Mouse (Mus musculus): ENCODE data around the gene Cbfa2t2.

The Cbfa2t2 gene

GRCm38 (mm10) chr2:154538310-154538709, 102.0 kb downstream of the Cbfa2t2 start:
- DNase-seq (ENCODE audit: low spot score in 2 of 2), result peak in 1 of 2 experiments; percentile 23

DNA sequence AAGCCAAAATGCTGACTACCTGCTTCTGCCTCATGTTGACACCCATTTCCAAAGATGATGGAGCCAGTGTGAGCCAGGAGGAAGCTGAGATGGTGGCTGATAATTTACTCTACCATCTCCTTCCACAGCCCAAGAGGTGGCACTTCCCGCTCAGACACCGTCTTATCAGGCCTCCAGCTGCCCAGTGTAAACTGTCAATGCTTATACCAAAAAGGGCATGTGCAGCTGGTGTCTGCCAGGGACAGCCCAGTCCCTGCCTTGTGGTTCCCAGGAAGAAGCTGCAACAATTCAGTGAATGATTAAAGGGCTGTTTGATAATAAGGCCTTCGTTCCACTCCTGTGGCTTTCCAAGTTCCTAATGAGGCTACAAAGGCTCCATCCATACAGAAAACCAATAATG, 102.4 kb downstream of the Cbfa2t2 start:
- no peak for DNase-seq (ENCODE audit: low spot score in 2 of 2)

- peak in 1 of 2 experiments; percentile 43 for DNase-seq (ENCODE audit: low spot score in 2 of 2)
Observed at GRCm38 (mm10) chr2:154539720-154540119, 103.4 kb downstream of the Cbfa2t2 start.

DNA sequence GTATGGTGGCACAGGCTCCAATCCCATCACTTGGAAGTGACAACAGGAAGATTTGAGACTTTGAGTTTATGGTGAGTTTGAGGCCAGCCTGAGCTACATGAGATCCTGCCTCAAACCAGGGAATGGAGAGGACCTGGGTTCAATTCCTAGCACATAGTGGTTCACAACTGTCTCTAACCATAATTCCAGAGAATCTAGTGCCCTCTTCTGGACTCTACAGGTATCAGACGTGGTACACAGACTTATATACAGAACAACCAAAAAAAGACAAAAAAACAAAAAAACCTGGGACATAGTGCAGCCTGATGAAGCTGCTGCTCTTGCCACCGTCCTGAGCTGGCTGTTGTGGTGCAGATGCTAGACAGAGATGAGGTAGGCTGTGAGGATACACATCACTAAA, 105.3 kb downstream of the Cbfa2t2 start:
- no peak for DNase-seq (ENCODE audit: low spot score in 2 of 2)

DNA sequence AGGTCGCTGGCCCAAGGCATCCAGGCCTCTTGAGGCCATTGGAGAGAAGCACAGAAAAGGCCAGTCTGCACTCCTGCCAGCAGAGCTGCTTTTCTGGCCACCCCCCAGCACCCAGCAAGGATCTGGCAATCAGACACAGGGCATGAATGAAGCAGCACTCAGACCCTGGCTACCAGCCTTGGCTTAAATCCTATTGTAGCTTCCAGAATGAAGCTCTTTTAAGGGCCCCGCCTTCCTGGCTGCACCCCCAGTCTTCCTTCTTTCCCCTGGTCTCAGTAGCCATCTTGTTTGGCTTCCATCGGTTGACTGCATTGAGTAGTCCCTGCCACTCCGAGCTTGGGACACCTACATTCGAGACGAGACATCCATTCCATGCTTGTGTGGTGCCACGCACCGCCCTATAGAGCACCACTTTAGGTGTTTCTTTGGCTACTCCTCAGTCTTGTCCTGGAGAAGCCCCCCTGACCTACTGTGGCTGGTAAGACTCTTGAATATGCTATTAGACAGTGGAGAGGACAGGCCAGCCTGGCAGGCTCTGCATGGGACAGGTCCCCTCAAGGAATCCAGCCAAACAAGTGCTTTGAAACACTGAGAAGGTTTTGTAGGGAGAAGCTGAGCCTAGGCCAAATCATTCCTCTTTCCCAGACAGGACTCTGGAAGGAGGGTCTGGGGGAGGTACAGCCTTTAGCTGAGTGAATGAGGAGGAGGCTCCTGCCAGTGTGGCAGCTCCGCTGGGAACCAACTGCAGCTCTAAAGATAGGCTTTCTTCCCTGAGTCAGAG, 107.5 kb downstream of the Cbfa2t2 start:
- peak in 1 of 2 experiments; percentile 68 for DNase-seq (ENCODE audit: low spot score in 2 of 2)

DNA sequence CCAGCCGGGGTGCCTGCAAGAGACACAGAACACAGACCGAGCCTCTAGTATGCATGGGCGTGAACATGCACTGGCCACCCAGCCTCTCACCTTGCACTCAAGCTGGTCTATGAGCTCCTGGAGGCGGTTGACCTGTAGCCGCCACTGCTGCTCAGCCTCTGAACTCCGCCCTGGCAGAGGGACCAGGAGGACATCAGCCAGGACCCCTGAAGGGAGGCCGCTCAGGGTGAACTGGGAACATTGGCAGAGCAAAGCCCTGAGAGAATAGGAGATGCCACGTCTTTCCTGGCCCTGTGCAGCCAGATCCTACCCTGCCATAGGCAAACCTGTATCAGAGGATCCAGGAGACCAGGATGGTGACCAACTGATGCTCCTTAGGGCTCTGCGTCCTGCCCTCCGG, 110.4 kb downstream of the Cbfa2t2 start, which contains the start of gene 1700003F12Rik:
Gene 1700003F12Rik (plus strand): TSS at position 375 of the 400 bp plus-strand sequence.
- DNase-seq (ENCODE audit: low spot score in 2 of 2), result no peak

- DNase-seq (ENCODE audit: low spot score in 2 of 2), result no peak
Observed at GRCm38 (mm10) chr2:154548688-154549087, 112.4 kb downstream of the Cbfa2t2 start.

- peak; percentile 32 to 44 for DNase-seq (ENCODE audit: low spot score in 2 of 2)
Observed at GRCm38 (mm10) chr2:154549127-154549885, 113.0 kb downstream of the Cbfa2t2 start.

DNA sequence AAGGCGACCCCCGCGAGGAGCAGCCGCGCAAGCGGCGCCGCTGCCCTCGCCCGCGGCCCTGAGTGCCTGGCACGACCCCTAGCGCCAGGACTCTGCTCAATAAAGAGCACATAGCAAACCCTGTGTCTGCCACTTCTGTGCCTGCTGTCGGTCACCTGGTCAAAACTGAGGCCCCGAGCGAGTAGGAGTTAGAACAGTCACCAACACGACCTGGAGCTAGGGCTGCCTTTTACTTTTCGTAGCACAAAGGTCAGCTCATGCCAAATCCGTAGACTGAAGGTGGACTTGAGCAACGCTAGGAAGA, 113.6 kb downstream of the Cbfa2t2 start:
- DNase-seq (ENCODE audit: low spot score in 2 of 2), result no peak

GRCm38 (mm10) chr2:154550937-154551336, 114.7 kb downstream of the Cbfa2t2 start:
- no peak for DNase-seq (ENCODE audit: low spot score in 2 of 2)

DNA sequence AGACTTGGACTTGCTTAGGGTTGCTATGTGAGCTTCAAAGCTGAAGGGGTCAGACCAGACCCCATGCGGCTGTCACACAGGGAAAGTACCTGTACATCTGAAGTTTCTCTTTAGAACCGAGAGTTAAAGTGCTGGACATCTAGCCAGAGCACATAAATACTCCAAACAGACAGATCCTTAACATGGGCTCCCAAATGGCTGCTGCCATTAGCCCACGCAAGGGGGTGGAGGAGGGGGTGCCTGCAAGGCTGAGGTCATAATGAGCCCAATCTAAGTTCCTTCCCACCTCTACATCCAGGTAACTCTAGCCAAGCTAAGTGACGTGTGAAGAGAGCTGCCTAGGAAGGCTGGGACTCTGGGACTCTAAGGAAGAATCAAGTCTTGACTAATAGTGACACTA, 115.2 kb downstream of the Cbfa2t2 start, which contains the start of gene Actl10:
Gene Actl10 (plus strand): TSS at position 301 of the 400 bp plus-strand sequence.
- DNase-seq (ENCODE audit: low spot score in 2 of 2), result no peak

DNA sequence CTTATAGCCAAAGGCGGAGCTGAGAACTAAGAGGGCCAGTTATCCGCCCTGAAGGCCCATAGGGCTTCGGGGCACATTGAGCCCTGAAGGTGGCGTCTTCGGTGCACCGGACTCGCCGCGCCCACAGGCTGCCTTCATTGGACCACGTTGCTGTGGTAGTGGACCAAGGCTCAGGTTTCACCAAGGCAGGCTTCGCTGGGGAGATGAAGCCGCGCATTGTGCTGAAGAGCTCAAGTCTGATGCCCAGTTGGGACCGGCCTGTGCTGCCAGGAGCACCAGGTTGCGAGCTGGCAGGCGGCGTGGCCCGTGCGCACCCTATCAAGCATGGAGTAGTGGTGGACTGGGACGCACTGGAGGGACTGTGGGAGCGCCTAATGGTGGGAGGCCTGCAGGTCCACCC, 115.6 kb downstream of the Cbfa2t2 start:
- DNase-seq (ENCODE audit: low spot score in 2 of 2), result no peak

GRCm38 (mm10) chr2:154552424-154552907, 116.2 kb downstream of the Cbfa2t2 start:
- DNase-seq (ENCODE audit: low spot score in 2 of 2), result peak; percentile 59 to 83

DNA sequence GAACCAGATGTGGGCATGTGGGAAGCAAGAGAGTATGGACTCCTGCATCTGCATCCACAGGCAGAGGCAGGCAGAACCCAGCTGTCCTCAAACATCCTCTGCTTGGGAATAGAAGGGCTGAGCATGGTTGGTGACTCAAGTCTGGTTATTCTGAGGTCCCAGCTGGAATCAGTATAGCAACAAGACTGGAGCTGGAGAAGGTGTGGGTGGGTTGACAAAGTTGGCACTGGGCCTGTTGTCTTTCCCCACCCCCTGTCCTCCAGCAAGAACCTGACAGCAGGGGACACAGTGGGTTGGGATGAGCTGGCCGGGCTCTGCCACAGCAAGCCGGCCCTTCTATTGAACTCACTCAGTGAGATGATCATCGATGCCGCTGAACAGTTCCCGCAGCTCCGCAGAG, 119.0 kb downstream of the Cbfa2t2 start:
- DNase-seq (ENCODE audit: low spot score in 2 of 2), result no peak

GRCm38 (mm10) chr2:154557184-154557832, 121.0 kb downstream of the Cbfa2t2 start:
- DNase-seq (ENCODE audit: low spot score in 2 of 2), result no peak

GRCm38 (mm10) chr2:154558264-154559039, 122.2 kb downstream of the Cbfa2t2 start, which contains the start of gene Necab3:
Necab3 (minus strand) TSS chr2:154558890.
- DNase-seq (ENCODE audit: low spot score in 2 of 2), result no peak

- no peak for DNase-seq (ENCODE audit: low spot score in 2 of 2)
Observed at GRCm38 (mm10) chr2:154563612-154564170, 127.4 kb downstream of the Cbfa2t2 start.

DNA sequence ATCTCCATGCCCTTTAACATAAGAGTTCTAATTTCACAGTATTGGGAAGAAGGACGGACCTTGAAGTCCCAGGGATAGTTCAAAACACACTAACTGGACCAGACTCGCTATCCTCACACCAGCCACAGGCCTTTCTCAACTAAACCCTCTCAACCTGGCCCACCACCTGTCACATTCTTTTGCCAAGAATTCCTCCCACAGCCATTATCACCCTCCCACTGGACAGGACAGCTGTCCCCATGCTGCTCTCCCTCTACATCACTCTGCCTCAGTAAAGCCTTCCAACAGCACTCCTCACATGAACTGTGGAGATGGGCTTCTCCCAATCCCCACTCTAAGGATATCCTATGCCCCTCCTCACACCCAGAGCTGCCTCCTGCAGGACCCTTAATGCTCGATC, 129.3 kb downstream of the Cbfa2t2 start:
- no peak for DNase-seq (ENCODE audit: low spot score in 2 of 2)

DNA sequence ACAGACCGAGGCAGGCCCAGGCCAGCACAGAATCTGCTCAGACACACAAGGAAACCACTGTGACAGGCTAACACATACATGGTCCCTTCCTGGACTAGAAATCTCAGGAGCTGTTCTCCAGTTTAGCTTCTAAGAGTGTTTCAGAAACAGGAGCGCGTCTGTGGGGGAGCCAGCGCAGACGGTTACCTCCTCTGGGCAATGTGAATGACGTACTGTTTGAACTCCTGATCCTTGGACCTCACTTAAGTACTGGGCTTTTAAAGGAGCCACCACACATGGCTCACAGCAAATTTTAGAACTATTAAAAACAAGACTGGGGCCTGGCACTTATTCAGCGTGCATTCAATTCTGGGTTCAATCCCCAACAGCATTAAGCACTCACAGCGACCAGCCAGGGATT, 130.4 kb downstream of the Cbfa2t2 start:
- DNase-seq (ENCODE audit: low spot score in 2 of 2), result no peak

DNA sequence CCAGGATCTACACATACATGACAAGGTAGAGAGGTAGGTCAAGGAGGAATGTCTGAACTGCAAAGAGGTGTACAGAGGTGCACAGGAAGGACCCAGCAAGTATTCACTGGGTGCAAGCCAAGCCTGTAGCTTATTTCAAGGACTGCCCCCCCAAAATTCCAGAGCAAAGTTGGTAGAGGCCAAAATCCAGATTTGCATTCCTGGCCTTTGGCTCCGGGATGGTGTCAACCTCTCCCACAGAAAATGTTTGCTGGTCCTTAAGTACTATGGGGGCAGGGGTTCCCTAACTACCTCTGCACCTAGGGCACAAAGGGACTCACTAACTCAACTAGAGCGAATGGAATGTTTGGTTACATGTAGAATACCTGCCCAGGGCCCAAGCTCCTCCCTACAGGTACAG, 131.5 kb downstream of the Cbfa2t2 start:
- DNase-seq (ENCODE audit: low spot score in 2 of 2), result no peak
